Mouse (Mus musculus): ENCODE measurements around the gene 3110009E18Rik.
A peak's percentile ranks its signal among the peaks of the same experiment; 100 is the strongest.

3110009E18Rik gene

GRCm38 (mm10) chr1:120196724-120197123 is 75.7 kb downstream of the 3110009E18Rik start:
- DNase-seq (ENCODE audit: low spot score): no peak

GRCm38 (mm10) chr1:120197189-120197588 is 76.2 kb downstream of the 3110009E18Rik start:
- DNase-seq (ENCODE audit: low spot score): peak; percentile 66

GRCm38 (mm10) chr1:120198151-120198550 is 77.2 kb downstream of the 3110009E18Rik start:
- DNase-seq (ENCODE audit: low spot score): no peak

GRCm38 (mm10) chr1:120198942-120199341 is 78.0 kb downstream of the 3110009E18Rik start:
- DNase-seq (ENCODE audit: low spot score): no peak

- no peak for DNase-seq (ENCODE audit: low spot score)
Measured at GRCm38 (mm10) chr1:120202542-120202941, 81.6 kb downstream of the 3110009E18Rik start.

GRCm38 (mm10) chr1:120203836-120204235 is 82.8 kb downstream of the 3110009E18Rik start:
- no peak for DNase-seq (ENCODE audit: low spot score)

GRCm38 (mm10) chr1:120204834-120205233 is 83.8 kb downstream of the 3110009E18Rik start:
- no peak for DNase-seq (ENCODE audit: low spot score)

- no peak for DNase-seq (ENCODE audit: low spot score)
Measured at GRCm38 (mm10) chr1:120207568-120207967, 86.6 kb downstream of the 3110009E18Rik start.

- DNase-seq (ENCODE audit: low spot score): no peak
Measured at GRCm38 (mm10) chr1:120208502-120209230, 87.7 kb downstream of the 3110009E18Rik start.

- DNase-seq (ENCODE audit: low spot score): no peak
Measured at GRCm38 (mm10) chr1:120220841-120221240, 99.9 kb downstream of the 3110009E18Rik start.

GRCm38 (mm10) chr1:120221285-120221684 is 100.3 kb downstream of the 3110009E18Rik start:
- DNase-seq (ENCODE audit: low spot score): no peak

- DNase-seq (ENCODE audit: low spot score): no peak
Measured at GRCm38 (mm10) chr1:120223613-120224012, 102.6 kb downstream of the 3110009E18Rik start.

GRCm38 (mm10) chr1:120229723-120230471 is 108.9 kb downstream of the 3110009E18Rik start:
- no peak for DNase-seq (ENCODE audit: low spot score)

- DNase-seq (ENCODE audit: low spot score): no peak
Measured at GRCm38 (mm10) chr1:120231334-120231733, 110.3 kb downstream of the 3110009E18Rik start.

- no peak for DNase-seq (ENCODE audit: low spot score)
Measured at GRCm38 (mm10) chr1:120232170-120232569, 111.2 kb downstream of the 3110009E18Rik start.

GRCm38 (mm10) chr1:120235631-120236215 is 114.7 kb downstream of the 3110009E18Rik start:
- DNase-seq (ENCODE audit: low spot score): no peak

GRCm38 (mm10) chr1:120236424-120236823 is 115.4 kb downstream of the 3110009E18Rik start:
- DNase-seq (ENCODE audit: low spot score): no peak

- DNase-seq (ENCODE audit: low spot score): no peak
Measured at GRCm38 (mm10) chr1:120237068-120237467, 116.1 kb downstream of the 3110009E18Rik start.

Measured in left cerebral cortex, adult 11 months (tissue).